In genomic region chr2:90638986-90639746, GRCm38 (mm10) we compare ENCODE assay signal across 28 mouse cellular contexts. TPM values are rescaled to one million over a fixed set of nuclear protein-coding genes. Genes with fewer than 3 reads are reported as not detected.
DNase-seq lines count a peak whose midpoint lies in the region; ATAC-seq and TF ChIP-seq lines count a peak whose summit lies in the region.
"Had no signal": no experiment of that assay in that cellular context is flagged by ENCODE, and none has a peak within 500 bp of the region (broad histone marks: within the 10 kb centered on the region; RNA-seq: fewer than 3 reads in every experiment).

No protein-coding gene starts in this region.

- no peaks in the 10 kb centered on the region for H3K27me3 ChIP-seq in heart, embryonic 12.5 days (replicated peaks)
- H3K27me3 ChIP-seq in stomach, postnatal 0 days (ENCODE audit: control insufficient read depth, insufficient read depth, low read length), result no peaks in the 10 kb centered on the region
- H3K27me3 ChIP-seq: hindbrain, embryonic 13.5 days; midbrain, embryonic 15.5 days had no signal

- DNase-seq in heart, postnatal 25 days (ENCODE audit: low spot score), result no peak
- peak; percentile 36 for DNase-seq in urinary bladder, postnatal 14 days (ENCODE audit: low spot score)
- no peak for DNase-seq in urinary bladder, postnatal 10 days (ENCODE audit: low spot score)
- DNase-seq in stomach, postnatal 0 days (ENCODE audit: low spot score), result peak; percentile 31
- no peak for DNase-seq in lung, postnatal 25 days (ENCODE audit: low spot score)
- DNase-seq in layer of hippocampus, adult 11-12 months (ENCODE audit: low spot score), result no peak
- DNase-seq: adrenal gland, postnatal 36 days; cerebellum, adult 2 months; cerebellum, postnatal 14 days; gastrocnemius, adult 2 months; heart, postnatal 4 days; kidney, adult 18-20 months; kidney, postnatal 4 days; lung, adult 2 months; lung, postnatal 10 days; right cerebral cortex, postnatal 25 days; spleen, adult 18-20 months; thymus, postnatal 14 days had no signal

- no peak overlapping the region for H3K4me3 ChIP-seq in heart, embryonic 12.5 days
- H3K4me3 ChIP-seq in stomach, postnatal 0 days (ENCODE audit: low read depth, low read length), result no peak overlapping the region
- H3K4me3 ChIP-seq: erythroblast, embryonic 14.5 days; gastrocnemius, adult 2 months; heart, embryonic 10.5 days; hindbrain, embryonic 13.5 days; left cerebral cortex, adult 2 months; limb, embryonic 12.5 days; midbrain, embryonic 10.5 days; midbrain, embryonic 15.5 days had no signal

- ATAC-seq in heart, embryonic 12.5 days (ENCODE audit: insufficient number of reproducible peaks, low FRiP score), result 0 out of 2 replicates have a peak, but pooled peaks have one; percentile 19
- peak; percentile 5; the same call in 1 of the 2 replicates for ATAC-seq in megakaryocyte-erythroid progenitor cell, adult 5-6 weeks (replicated peaks; ENCODE audit: low FRiP score, low TSS enrichment, poor library complexity, severe bottlenecking)
- no peak for ATAC-seq in stomach, postnatal 0 days (ENCODE audit: low FRiP score, low TSS enrichment)
- ATAC-seq: forebrain, embryonic 16.5 days; midbrain, embryonic 15.5 days had no signal

- H3K4me2 ChIP-seq in heart, embryonic 12.5 days, result no peak overlapping the region
- H3K4me2 ChIP-seq in stomach, postnatal 0 days (replicated peaks; ENCODE audit: low read depth), result no peak overlapping the region
- H3K4me2 ChIP-seq: hindbrain, embryonic 13.5 days; limb, embryonic 12.5 days; midbrain, embryonic 15.5 days had no signal

- no peak for TF ChIP-seq EP300 in stomach, postnatal 0 days (optimal IDR thresholded peaks at IDR 0.05)

- WGBS in heart, embryonic 12.5 days, result 45% methylated on average over 8 of the region's 8 CpGs
- WGBS in stomach, postnatal 0 days, result 67% methylated on average over 8 of the region's 8 CpGs

- H3K27ac ChIP-seq in heart, embryonic 12.5 days (ENCODE audit: poor library complexity, severe bottlenecking), result no peak overlapping the region
- H3K27ac ChIP-seq in stomach, postnatal 0 days (replicated peaks), result no peak overlapping the region
- H3K27ac ChIP-seq: gastrocnemius, adult 2 months; heart, embryonic 10.5 days; hindbrain, embryonic 13.5 days; left cerebral cortex, adult 2 months; limb, embryonic 12.5 days; midbrain, embryonic 10.5 days; midbrain, embryonic 15.5 days had no signal

- intact Hi-C loops in heart, postnatal 25 days (cut with DNase I), result no loop called here

- no peak overlapping the region for H3K9ac ChIP-seq in heart, embryonic 12.5 days
- no peak overlapping the region for H3K9ac ChIP-seq in stomach, postnatal 0 days (ENCODE audit: low read length)
- H3K9ac ChIP-seq: hindbrain, embryonic 13.5 days; limb, embryonic 12.5 days; midbrain, embryonic 15.5 days had no signal

- peaks cover 24% of the 10 kb centered on the region for H3K4me1 ChIP-seq in heart, embryonic 12.5 days (replicated peaks)
- no peaks in the 10 kb centered on the region for H3K4me1 ChIP-seq in stomach, postnatal 0 days (replicated peaks; ENCODE audit: control insufficient read depth, insufficient read depth)
- H3K4me1 ChIP-seq: midbrain, embryonic 10.5 days; midbrain, embryonic 15.5 days had no signal

- no peaks in the 10 kb centered on the region for H3K9me3 ChIP-seq in heart, embryonic 12.5 days (replicated peaks)
- H3K9me3 ChIP-seq in stomach, postnatal 0 days (ENCODE audit: control insufficient read depth, low read length), result no peaks in the 10 kb centered on the region
- H3K9me3 ChIP-seq: heart, embryonic 10.5 days; hindbrain, embryonic 13.5 days; limb, embryonic 12.5 days; midbrain, embryonic 10.5 days; midbrain, embryonic 15.5 days had no signal

- H3K36me3 ChIP-seq in heart, embryonic 12.5 days, result no peaks in the 10 kb centered on the region
- H3K36me3 ChIP-seq in stomach, postnatal 0 days (ENCODE audit: control insufficient read depth, insufficient read depth, low read length), result no peaks in the 10 kb centered on the region
- H3K36me3 ChIP-seq: heart, embryonic 10.5 days; hindbrain, embryonic 13.5 days; limb, embryonic 12.5 days; midbrain, embryonic 10.5 days; midbrain, embryonic 15.5 days had no signal

- no peak for TF ChIP-seq CTCF in stomach, postnatal 0 days (IDR thresholded peaks at IDR 0.05; ENCODE audit: low read depth)

RNA-seq across cellular contexts. Expression of gene Nup160, which starts 37.8 kb away (rescaled TPM):
- 34.7 and 34.8 TPM in 2 replicates for polyA plus RNA-seq in heart, embryonic 12.5 days (2016; fragmentation: Nextera tagmentation; extraction: Ambion mirVana)
- total RNA-seq in heart, postnatal 25 days (2021), result 10 to 100 TPM in 1 of 2 experiments, 1 to 10 TPM in 1; 9.8 to 12.5 TPM
- total RNA-seq in megakaryocyte-erythroid progenitor cell, adult 5-6 weeks (2014; fragmentation: Nextera tagmentation), result 80.6 and 105 TPM in 2 replicates
- 50.0 and 57.4 TPM in 2 replicates for total RNA-seq in megakaryocyte-erythroid progenitor cell, adult 5-6 weeks (2017)
- 8.1 and 8.4 TPM in 2 replicates for polyA plus RNA-seq in stomach, postnatal 0 days (2015; fragmentation: Nextera tagmentation; extraction: Ambion mirVana)

RNA-seq across cellular contexts. Expression of gene Ptprj, which starts 58.7 kb away (rescaled TPM):
- polyA plus RNA-seq in heart, embryonic 12.5 days (2016; fragmentation: Nextera tagmentation; extraction: Ambion mirVana), result 1.6 and 2.0 TPM in 2 replicates
- 1 to 10 TPM; 7.2 to 7.6 TPM for total RNA-seq in heart, postnatal 25 days (2021)
- 11.4 and 14.3 TPM in 2 replicates for total RNA-seq in megakaryocyte-erythroid progenitor cell, adult 5-6 weeks (2014; fragmentation: Nextera tagmentation)
- 17.5 and 18.7 TPM in 2 replicates for total RNA-seq in megakaryocyte-erythroid progenitor cell, adult 5-6 weeks (2017)
- polyA plus RNA-seq in stomach, postnatal 0 days (2015; fragmentation: Nextera tagmentation; extraction: Ambion mirVana), result 2.1 and 2.2 TPM in 2 replicates
- polyA plus RNA-seq: erythroblast, embryonic 14.5 days had no signal

Comparison
In these comparisons a context has a peak if more than half of its experiments do, and no peak if none do; other contexts are left out.
1. DNase-seq: peak in urinary bladder, postnatal 14 days (single experiment) and stomach, postnatal 0 days (single experiment); none in heart, postnatal 25 days (single experiment), urinary bladder, postnatal 10 days (single experiment), lung, postnatal 25 days (single experiment) and layer of hippocampus, adult 11-12 months (single experiment).